Mouse (Mus musculus) testis, adult 2 months (tissue): Measurements from ENCODE around the gene Gm609. TPM values are rescaled to one million over a fixed set of nuclear protein-coding genes. Genes with fewer than 3 reads are reported as not detected.

Source experiments
- H3K27ac ChIP-seq: fragments of 200-500 bp; 2 replicates; pipeline ENCODE4 v1.5.1; 2012; ENCODE audit warnings: low read depth, low read length; ENCODE audit not compliant: control insufficient read depth, insufficient read depth
- H3K27me3 ChIP-seq: fragments of 200-500 bp; 2 replicates; pipeline ENCODE4 v1.6.1; 2012; ENCODE audit warnings: mild to moderate bottlenecking, low read length, moderate library complexity; ENCODE audit not compliant: control insufficient read depth, insufficient read depth
- H3K36me3 ChIP-seq: fragments of 200-500 bp; 2 replicates; pipeline ENCODE4 v1.6.1; 2012; ENCODE audit warnings: mild to moderate bottlenecking, low read length; ENCODE audit not compliant: control insufficient read depth, insufficient read depth
- H3K4me1 ChIP-seq: fragments of 200-500 bp; 2 replicates; pipeline ENCODE4 v1.6.1; 2012; ENCODE audit warnings: low read length; ENCODE audit not compliant: control insufficient read depth, insufficient read depth
- H3K4me3 ChIP-seq: fragments of 200-500 bp; 2 replicates; pipeline ENCODE4 v1.5.1; 2012; ENCODE audit warnings: low read depth, mild to moderate bottlenecking, low read length, moderate library complexity, mixed read lengths; ENCODE audit not compliant: control insufficient read depth
- CTCF ChIP-seq: fragments of 200-500 bp; IDR thresholded peaks from 2 replicates; pipeline ENCODE4 v1.5.1; 2012; ENCODE audit warnings: low read depth, mild to moderate bottlenecking, inconsistent platforms, low read length, moderate library complexity; ENCODE audit not compliant: control insufficient read depth, insufficient read depth, insufficient replicate concordance
- POLR2A ChIP-seq: fragments of 200-500 bp; IDR thresholded peaks from 2 replicates; pipeline ENCODE4 v1.6.1; 2012; ENCODE audit warnings: low read depth, mild to moderate bottlenecking, inconsistent platforms, low read length, moderate library complexity; ENCODE audit not compliant: control insufficient read depth
- polyA plus RNA-seq: library from polyadenylated mRNA; depleted of rRNA; stranded (reverse); fragments of >200 nt; gene quantifications from 2 replicates; pipeline ENCODE4 v1.2.3, GENCODE M21; 2012; rRNA removed

Gene Gm609
- polyA plus RNA-seq, 1 experiment: 2.0 TPM

DNA sequence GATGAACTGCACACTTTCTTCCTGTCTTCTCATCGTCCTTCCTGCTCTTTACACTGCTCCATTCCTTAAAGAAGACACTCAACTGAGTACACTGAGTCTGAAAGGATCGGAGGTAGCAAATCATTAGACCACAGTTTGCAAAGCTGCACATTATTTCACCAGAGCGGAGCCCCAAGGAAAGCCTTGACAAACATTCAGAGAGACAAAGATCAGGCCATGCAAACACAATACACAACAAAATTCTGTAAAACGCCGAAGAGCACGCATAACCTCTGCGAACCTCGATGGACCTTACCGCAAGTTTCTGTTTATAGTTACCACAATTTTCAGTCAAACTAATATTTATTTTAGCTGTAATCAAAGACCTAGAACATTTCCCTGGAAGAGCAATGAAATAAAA is 127.4 kb downstream of the Gm609 start:
- no peaks in the 10 kb centered on the region for H3K36me3 ChIP-seq
- no peaks in the 10 kb centered on the region for H3K4me1 ChIP-seq
- no peaks in the 10 kb centered on the region for H3K27me3 ChIP-seq
- H3K4me3 ChIP-seq: no peak overlapping the region
- H3K27ac ChIP-seq: no peak overlapping the region
- TF ChIP-seq POLR2A (no peak), CTCF (no peak)

GRCm38 (mm10) chr16:45364627-45365026 is 128.1 kb downstream of the Gm609 start:
- H3K27ac ChIP-seq: no peak overlapping the region
- H3K4me1 ChIP-seq: no peaks in the 10 kb centered on the region
- H3K27me3 ChIP-seq: no peaks in the 10 kb centered on the region
- H3K36me3 ChIP-seq: no peaks in the 10 kb centered on the region
- H3K4me3 ChIP-seq: no peak overlapping the region
- TF ChIP-seq CTCF (no peak), POLR2A (no peak)

DNA sequence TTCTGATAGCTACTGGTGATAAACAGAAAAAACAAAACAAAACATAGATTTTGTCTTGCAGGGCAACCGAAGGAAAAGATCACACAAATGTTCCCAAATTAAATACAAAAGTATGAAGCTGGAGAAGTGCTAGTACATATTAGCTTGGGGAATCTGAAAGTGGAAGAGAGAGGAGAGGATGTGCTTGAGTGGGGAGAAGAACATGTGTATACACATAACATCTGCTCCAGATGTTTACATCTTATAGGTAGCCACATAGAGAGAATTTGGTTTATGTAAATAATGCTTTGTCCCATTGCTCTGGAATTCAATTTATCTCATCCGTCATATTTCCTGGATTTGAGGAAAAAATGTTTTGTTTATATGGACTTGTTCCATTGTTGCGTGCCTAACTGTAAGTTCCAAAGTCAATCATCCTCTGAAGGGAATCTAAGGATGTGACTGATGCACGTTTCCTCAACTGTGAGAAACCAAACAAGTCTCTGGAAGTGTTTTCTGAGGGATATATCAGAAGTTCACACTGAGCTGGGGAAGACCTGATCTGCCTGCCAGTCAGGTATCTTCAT is 129.2 kb downstream of the Gm609 start:
- H3K27me3 ChIP-seq: no peaks in the 10 kb centered on the region
- no peaks in the 10 kb centered on the region for H3K36me3 ChIP-seq
- H3K27ac ChIP-seq: no peak overlapping the region
- H3K4me3 ChIP-seq: no peak overlapping the region
- TF ChIP-seq CTCF (no peak), POLR2A (no peak)
- no peaks in the 10 kb centered on the region for H3K4me1 ChIP-seq

Other genes with a start within 250 kb of the Gm609 start
- 15.9 and 16.2 TPM in 2 replicates for gene Cd200, start 83.9 kb downstream of the Gm609 start, polyA plus RNA-seq
- 0.19 TPM in 1 of 2 replicates, not detected in the other for gene Gm17783, start 39.1 kb upstream of the Gm609 start, polyA plus RNA-seq
- 19.0 and 26.6 TPM in 2 replicates for gene Slc9c1, start 42.3 kb upstream of the Gm609 start, polyA plus RNA-seq
- 0.48 and 0.54 TPM in 2 replicates for gene Gcsam, start 117.4 kb upstream of the Gm609 start, polyA plus RNA-seq
- 0.05 TPM in 1 of 2 replicates, not detected in the other for gene BC016579, start 161.1 kb upstream of the Gm609 start, polyA plus RNA-seq
- gene Tmprss7, start 200.7 kb upstream of the Gm609 start, polyA plus RNA-seq: 0.88 and 1.1 TPM in 2 replicates
- 0.30 and 0.59 TPM in 2 replicates for gene Tagln3, start 231.6 kb upstream of the Gm609 start, polyA plus RNA-seq
- gene Abhd10, start 250.0 kb upstream of the Gm609 start, polyA plus RNA-seq: 9.3 and 10.3 TPM in 2 replicates